Mouse (Mus musculus) embryonic facial prominence, embryonic 10.5 days (tissue): ENCODE results near the gene Sycp3. TPM values are rescaled to one million over a fixed set of nuclear protein-coding genes. Genes with fewer than 3 reads are reported as not detected.
"Not testable (repeated sequence)": the region's sequence is repeated elsewhere in the genome, so short reads cannot be mapped to it uniquely, and the experiment has no call there.

Experiments
- DNase-seq: peaks from one replicate; pipeline ENCODE4 v3.0.0-alpha.2; 2017; ENCODE audit warnings: low spot score
- H3K27ac ChIP-seq: fragments of 300-500 bp; sonication (generic); replicated peaks from 2 replicates; pipeline ENCODE4 v1.5.1; 2016; ENCODE audit warnings: mild to moderate bottlenecking
- H3K27me3 ChIP-seq: fragments of 300-500 bp; sonication (generic); replicated peaks from 2 replicates; pipeline ENCODE4 v1.6.1; 2016; ENCODE audit warnings: low read depth, mild to moderate bottlenecking; ENCODE audit not compliant: poor library complexity, severe bottlenecking
- H3K36me3 ChIP-seq: fragments of 300-500 bp; sonication (generic); replicated peaks from 2 replicates; pipeline ENCODE4 v1.6.1; 2016; ENCODE audit warnings: mild to moderate bottlenecking, moderate library complexity
- H3K4me1 ChIP-seq: fragments of 300-500 bp; sonication (generic); 2 replicates; pipeline ENCODE4 v1.6.1; 2016
- H3K4me3 ChIP-seq: fragments of 300-500 bp; sonication (generic); 2 replicates; pipeline ENCODE4 v1.5.1; 2016; ENCODE audit warnings: mild to moderate bottlenecking, moderate library complexity
- H3K9me3 ChIP-seq: fragments of 300-500 bp; sonication (generic); 2 replicates; pipeline ENCODE4 v1.6.1; 2016; ENCODE audit warnings: mild to moderate bottlenecking
- WGBS: fragments of 180-500 bp; shearing (Covaris S2); methylation state at CpG from one replicate; pipeline ENCODE4 v1.1.7; 2016; 5-methylcytosine and 5-hydroxymethylcytosine counted together
- polyA plus RNA-seq: library from polyadenylated mRNA; unstranded; fragments of >200 nt; fragmentation: Nextera tagmentation; extraction: Ambion mirVana; gene quantifications from 2 replicates; pipeline ENCODE4 v1.2.1, GENCODE M21; 2016

Gene Sycp3
- polyA plus RNA-seq, 1 experiment from 2014 or later: 0.26 TPM

- DNase-seq: no peak
- Histone ChIP-seq H3K9me3 (peaks cover 7% of the 10 kb centered on the region; the same call in 1 of the 2 replicates), H3K27ac (no peak overlapping the region), H3K36me3 (no peaks in the 10 kb centered on the region), H3K27me3 (no peaks in the 10 kb centered on the region), H3K4me3 (no peak overlapping the region), H3K4me1 (no peaks in the 10 kb centered on the region)
- WGBS: 49% methylated on average over 6 of the region's 6 CpGs
These were observed 1.6 kb upstream of the Sycp3 start for GRCm38 (mm10) chr10:88457816-88458215.

- Histone ChIP-seq H3K27ac (no peak overlapping the region), H3K36me3 (no peaks in the 10 kb centered on the region), H3K27me3 (no peaks in the 10 kb centered on the region), H3K9me3 (peaks cover 7% of the 10 kb centered on the region; the same call in 1 of the 2 replicates), H3K4me1 (no peaks in the 10 kb centered on the region), H3K4me3 (no peak overlapping the region)
- WGBS: 68% methylated on average over 18 of the region's 18 CpGs
- no peak for DNase-seq
These were observed 902 bp downstream of the Sycp3 start for GRCm38 (mm10) chr10:88460122-88460820.

DNA sequence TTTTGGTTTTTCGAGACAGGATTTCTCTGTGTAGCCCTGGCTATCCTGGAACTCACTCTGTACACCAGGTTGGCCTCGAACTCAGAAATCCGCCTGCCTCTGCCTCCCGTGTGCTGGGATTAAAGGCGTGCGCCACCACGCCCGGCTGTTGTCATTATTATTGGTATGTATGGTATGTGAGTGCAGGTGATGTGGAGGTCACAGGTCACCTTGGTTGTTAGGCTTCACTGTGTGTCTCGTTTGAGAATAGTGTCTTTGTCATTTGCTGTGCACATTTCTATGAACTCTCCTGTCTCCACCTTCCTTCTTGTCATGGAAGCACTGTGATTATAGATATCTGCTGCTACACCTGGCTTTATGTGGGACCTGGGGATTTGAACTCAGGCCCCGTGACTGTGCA, 23.5 kb downstream of the Sycp3 start:
- H3K4me3 ChIP-seq, H3K27me3 ChIP-seq, H3K27ac ChIP-seq, H3K9me3 ChIP-seq, DNase-seq, H3K36me3 ChIP-seq, H3K4me1 ChIP-seq: not testable (repeated sequence)
- 91% methylated on average over 10 of the region's 10 CpGs for whole genome bisulfite sequencing

- no peaks in the 10 kb centered on the region for H3K9me3 ChIP-seq
- 85% methylated on average over 5 of the region's 5 CpGs for WGBS
- DNase-seq: no peak
- no peak overlapping the region for H3K4me3 ChIP-seq
- no peaks in the 10 kb centered on the region for H3K27me3 ChIP-seq
- H3K4me1 ChIP-seq: no peaks in the 10 kb centered on the region
- H3K27ac ChIP-seq: no peak overlapping the region
- H3K36me3 ChIP-seq: peaks cover 6% of the 10 kb centered on the region
These were observed 29.3 kb downstream of the Sycp3 start for GRCm38 (mm10) chr10:88488629-88489028.

- no peaks in the 10 kb centered on the region for H3K9me3 ChIP-seq
- H3K27me3 ChIP-seq: no peaks in the 10 kb centered on the region
- no peak overlapping the region for H3K27ac ChIP-seq
- DNase-seq: no peak
- peaks cover 10% of the 10 kb centered on the region for H3K4me1 ChIP-seq
- no peaks in the 10 kb centered on the region for H3K36me3 ChIP-seq
- no peak overlapping the region for H3K4me3 ChIP-seq
- 58% methylated on average over 7 of the region's 7 CpGs for WGBS
These were observed 32.3 kb downstream of the Sycp3 start for GRCm38 (mm10) chr10:88491632-88492031.

GRCm38 (mm10) chr10:88492658-88493057, 33.3 kb downstream of the Sycp3 start:
- DNase-seq: no peak
- H3K9me3 ChIP-seq: no peaks in the 10 kb centered on the region
- no peaks in the 10 kb centered on the region for H3K36me3 ChIP-seq
- H3K27ac ChIP-seq: no peak overlapping the region
- peaks cover 18% of the 10 kb centered on the region for H3K4me1 ChIP-seq
- no peaks in the 10 kb centered on the region for H3K27me3 ChIP-seq
- no peak overlapping the region for H3K4me3 ChIP-seq
- 87% methylated on average over 8 of the region's 8 CpGs for WGBS

- Histone ChIP-seq H3K36me3 (no peaks in the 10 kb centered on the region), H3K9me3 (no peaks in the 10 kb centered on the region), H3K27me3 (no peaks in the 10 kb centered on the region), H3K27ac (no peak overlapping the region), H3K4me1 (peaks cover 18% of the 10 kb centered on the region), H3K4me3 (no peak overlapping the region)
- no peak for DNase-seq
- 83% methylated on average over 4 of the region's 4 CpGs for WGBS
These were observed 35.7 kb downstream of the Sycp3 start for GRCm38 (mm10) chr10:88494959-88495587.

- Histone ChIP-seq H3K27me3 (no peaks in the 10 kb centered on the region), H3K9me3 (no peaks in the 10 kb centered on the region), H3K27ac (no peak overlapping the region), H3K36me3 (no peaks in the 10 kb centered on the region), H3K4me3 (no peak overlapping the region), H3K4me1 (peaks cover 22% of the 10 kb centered on the region)
- no peak for DNase-seq
- 60% methylated on average over 11 of the region's 11 CpGs for WGBS
These were observed 37.6 kb downstream of the Sycp3 start for GRCm38 (mm10) chr10:88496864-88497564.

DNA sequence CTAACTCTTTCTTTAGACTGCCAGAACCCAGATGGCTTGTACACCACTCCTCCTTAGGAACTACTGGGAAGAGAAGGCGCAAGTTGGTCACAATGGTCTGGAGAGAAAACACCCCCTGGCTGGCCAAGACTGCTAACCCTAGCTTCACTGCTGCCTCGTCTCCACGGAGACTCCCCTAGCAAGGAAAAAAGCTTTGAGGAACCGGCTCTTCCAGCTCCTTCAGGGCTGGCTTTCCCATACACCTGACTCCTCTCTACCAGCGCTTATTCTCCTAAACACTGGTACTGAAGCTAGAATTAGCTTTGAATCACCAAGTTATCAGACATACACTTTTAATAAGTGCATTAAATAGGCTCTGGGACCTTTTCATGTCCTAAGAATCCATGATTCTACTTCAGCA, 40.6 kb downstream of the Sycp3 start:
- Histone ChIP-seq H3K9me3 (no peaks in the 10 kb centered on the region), H3K27me3 (no peaks in the 10 kb centered on the region), H3K27ac (no peak overlapping the region), H3K36me3 (no peaks in the 10 kb centered on the region), H3K4me1 (peaks cover 44% of the 10 kb centered on the region), H3K4me3 (no peak overlapping the region)
- DNase-seq: no peak
- 65% methylated on average over 5 of the region's 5 CpGs for WGBS

DNA sequence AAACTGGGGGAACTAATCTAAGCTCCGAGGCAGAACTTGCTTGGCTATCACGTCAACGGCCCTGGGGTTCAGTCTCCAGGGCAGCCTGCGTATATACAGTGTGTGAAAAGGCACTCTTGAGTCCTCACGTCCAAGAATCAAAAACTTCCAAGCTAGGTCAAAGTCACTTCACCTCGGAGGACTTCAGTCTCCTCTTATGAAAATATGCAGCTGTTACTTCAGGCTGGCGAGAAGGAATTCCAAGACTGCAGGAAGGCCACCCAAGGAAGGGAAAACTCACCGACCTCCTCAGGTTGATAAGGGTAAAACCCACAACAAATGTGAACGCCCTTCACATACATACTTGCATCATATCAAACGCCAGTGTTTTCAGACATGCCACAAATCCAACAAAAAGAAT, 42.0 kb downstream of the Sycp3 start:
- H3K9me3 ChIP-seq: no peaks in the 10 kb centered on the region
- no peak overlapping the region for H3K27ac ChIP-seq
- H3K27me3 ChIP-seq: no peaks in the 10 kb centered on the region; the same call in 1 of the 2 replicates
- WGBS: 68% methylated on average over 10 of the region's 10 CpGs
- DNase-seq: no peak
- H3K4me3 ChIP-seq: no peak overlapping the region
- H3K36me3 ChIP-seq: no peaks in the 10 kb centered on the region
- H3K4me1 ChIP-seq: peaks cover 41% of the 10 kb centered on the region

DNA sequence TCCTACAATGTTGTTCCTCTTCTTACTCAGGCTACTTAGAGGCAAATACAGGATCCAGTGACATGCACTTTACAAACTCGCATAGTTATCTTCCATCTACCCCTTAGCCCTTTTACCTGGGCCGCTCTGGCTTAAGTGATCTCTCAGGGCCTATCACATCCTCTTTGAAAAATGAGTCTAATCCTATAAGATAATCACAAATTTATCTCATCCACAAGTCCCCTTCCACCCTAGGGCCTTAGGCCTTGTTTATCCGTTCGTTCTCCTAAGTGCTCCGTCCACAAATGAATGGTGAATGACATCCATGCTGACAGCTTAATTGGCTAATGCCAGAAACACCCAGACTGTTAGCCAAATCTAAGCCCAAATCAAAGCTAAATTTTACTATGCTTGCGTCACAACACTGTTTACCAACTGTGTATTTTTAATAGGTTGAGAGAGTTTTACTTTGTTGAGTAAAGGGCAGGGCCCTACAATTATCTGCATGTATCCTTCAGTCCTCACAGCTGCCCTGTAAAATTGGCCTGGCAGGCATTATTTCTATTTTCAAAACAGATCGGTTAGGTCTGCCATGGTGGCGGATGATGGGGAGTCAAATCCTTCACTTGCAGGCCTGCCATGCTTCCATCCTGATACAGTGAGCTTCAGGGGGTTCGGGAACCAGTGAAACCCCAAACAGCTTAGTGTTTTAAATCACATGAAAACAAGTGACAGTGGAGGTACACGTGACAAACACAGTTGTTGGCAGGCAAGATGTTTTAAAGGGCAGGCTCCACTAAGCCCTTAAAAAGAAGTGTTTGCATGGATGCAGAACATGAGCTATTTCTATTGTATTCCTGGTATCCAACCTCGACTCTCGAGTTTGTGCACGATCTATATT, 42.8 kb downstream of the Sycp3 start:
- WGBS: 68% methylated on average over 13 of the region's 13 CpGs

DNA sequence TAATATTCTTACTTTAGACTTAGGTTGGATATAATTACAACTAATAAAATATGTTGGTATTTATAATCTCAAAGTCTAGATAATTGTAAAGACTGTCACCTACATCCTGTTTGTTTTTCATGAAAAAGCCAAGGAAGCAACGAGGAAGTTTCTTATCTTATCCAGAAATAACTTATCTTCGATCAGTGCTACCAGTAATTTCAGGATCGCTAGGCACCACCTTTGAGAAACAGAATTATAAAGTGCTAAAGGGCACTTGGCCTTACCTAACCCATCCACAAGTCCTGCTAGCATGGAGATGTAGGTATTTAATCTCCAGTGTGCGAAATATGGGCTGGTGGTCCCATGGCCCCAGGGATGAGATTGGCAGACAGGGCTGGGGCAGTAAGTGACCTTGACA, 43.5 kb downstream of the Sycp3 start:
- no peaks in the 10 kb centered on the region for H3K36me3 ChIP-seq
- H3K27ac ChIP-seq: peak overlapping the region; percentile 90
- H3K4me3 ChIP-seq: peak overlapping the region; percentile 80
- no peaks in the 10 kb centered on the region for H3K9me3 ChIP-seq
- peaks cover 33% of the 10 kb centered on the region for H3K4me1 ChIP-seq
- H3K27me3 ChIP-seq: no peaks in the 10 kb centered on the region; the same call in 1 of the 2 replicates
- DNase-seq: no peak
- 57% methylated on average over 4 of the region's 4 CpGs for WGBS

More for the DNA sequence above, 42.8 kb downstream of the Sycp3 start:
- Histone ChIP-seq H3K27ac (no peak overlapping the region), H3K9me3 (no peaks in the 10 kb centered on the region), H3K4me3 (no peak overlapping the region), H3K36me3 (no peaks in the 10 kb centered on the region), H3K27me3 (no peaks in the 10 kb centered on the region; the same call in 1 of the 2 replicates), H3K4me1 (peaks cover 35% of the 10 kb centered on the region)
- DNase-seq: no peak
